Mouse (Mus musculus): Measurements from ENCODE around the gene Nt5dc2. TPM values are rescaled to one million over a fixed set of nuclear protein-coding genes. Genes with fewer than 3 reads are reported as not detected.

The Nt5dc2 gene
- polyA plus RNA-seq (2014; fragmentation: Nextera tagmentation; extraction: Ambion mirVana) = 401 and 406 TPM in 2 replicates

- H3K4me2 ChIP-seq = peak within 1 kb of the TSS; percentile 85
- no peaks in the 10 kb centered on the region for H3K9me3 ChIP-seq (ENCODE audit: control insufficient read depth, low read length)
- H3K36me3 ChIP-seq (ENCODE audit: control insufficient read depth, insufficient read depth, low read length) = peaks cover 23% of the 10 kb centered on the region
- H3K9ac ChIP-seq (ENCODE audit: low read depth, low read length) = peak within 1 kb of the TSS; percentile 85
- DNase-seq (ENCODE audit: low spot score) (peak; percentile 92), ATAC-seq (replicated peaks; ENCODE audit: low FRiP score) (peak; percentile 75)
- H3K27ac ChIP-seq (ENCODE audit: low read depth, low read length) = peak within 1 kb of the TSS; percentile 82
- H3K4me3 ChIP-seq (ENCODE audit: low read depth, low read length) = peak within 1 kb of the TSS; percentile 83
- no peaks in the 10 kb centered on the region for H3K27me3 ChIP-seq (replicated peaks; ENCODE audit: control insufficient read depth, insufficient read depth, low read length)
- 6% methylated on average over 51 of the region's 63 CpGs for WGBS
- peaks cover 42% of the 10 kb centered on the region for H3K4me1 ChIP-seq (replicated peaks; ENCODE audit: control insufficient read depth, insufficient read depth, low read length)
Observed at GRCm38 (mm10) chr14:31130236-31131220, at the start of gene Nt5dc2. Nt5dc2 (plus strand) TSS chr14:31131053.

DNA sequence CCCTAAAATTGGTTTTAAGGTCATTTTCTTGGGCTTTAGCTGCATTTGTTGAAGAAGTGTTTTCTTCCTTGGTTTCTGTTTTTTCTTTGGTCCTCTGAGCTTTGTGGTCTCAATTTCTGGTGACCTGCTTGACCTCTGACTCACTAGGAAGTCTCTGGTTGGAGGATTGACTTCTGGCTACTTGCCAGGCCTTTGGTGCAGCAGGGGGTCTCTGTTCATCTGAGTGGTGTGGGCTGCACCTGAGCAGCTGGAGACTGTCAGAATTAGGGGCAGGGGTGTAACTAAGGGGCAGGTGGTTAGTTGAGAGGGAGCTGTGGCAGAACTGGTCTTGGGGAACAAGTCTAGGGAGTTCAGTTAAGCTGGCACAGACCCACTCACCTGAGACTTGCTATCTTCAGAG is 49.7 kb upstream of the Nt5dc2 start:
- DNase-seq (ENCODE audit: low spot score) (no peak), ATAC-seq (replicated peaks; ENCODE audit: low FRiP score) (no peak)
- no peaks in the 10 kb centered on the region for H3K9me3 ChIP-seq (ENCODE audit: control insufficient read depth, low read length)
- H3K4me1 ChIP-seq (replicated peaks; ENCODE audit: control insufficient read depth, insufficient read depth, low read length) = 0 out of 2 replicates have a peak, but pooled peaks cover 2% of the 10 kb centered on the region
- no peak overlapping the region for H3K27ac ChIP-seq (ENCODE audit: low read depth, low read length)
- peaks cover 33% of the 10 kb centered on the region for H3K36me3 ChIP-seq (ENCODE audit: control insufficient read depth, insufficient read depth, low read length)
- H3K9ac ChIP-seq (ENCODE audit: low read depth, low read length) = no peak overlapping the region
- H3K4me2 ChIP-seq = no peak overlapping the region
- no peaks in the 10 kb centered on the region for H3K27me3 ChIP-seq (replicated peaks; ENCODE audit: control insufficient read depth, insufficient read depth, low read length)
- H3K4me3 ChIP-seq (ENCODE audit: low read depth, low read length) = no peak overlapping the region

DNA sequence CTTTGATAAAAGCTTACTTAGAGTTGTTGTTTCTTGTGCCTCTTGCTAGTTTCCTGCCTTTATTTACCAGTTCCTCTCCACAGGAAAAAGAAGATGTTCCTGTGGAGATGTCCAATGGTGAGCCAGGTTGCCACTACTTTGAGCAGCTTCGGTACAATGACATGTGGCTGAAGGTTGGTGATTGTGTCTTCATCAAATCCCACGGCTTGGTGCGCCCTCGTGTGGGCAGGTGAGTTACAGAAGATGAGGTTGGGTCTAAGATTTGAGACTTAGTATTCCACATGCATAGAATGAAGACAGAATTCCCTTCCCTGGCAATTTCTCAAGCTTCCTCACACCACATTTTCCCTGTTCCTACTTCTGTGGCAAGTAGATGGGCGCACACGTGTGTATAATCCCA is 43.4 kb upstream of the Nt5dc2 start:
- Histone ChIP-seq H3K4me2 (no peak overlapping the region), H3K27ac (ENCODE audit: low read depth, low read length) (no peak overlapping the region), H3K36me3 (ENCODE audit: control insufficient read depth, insufficient read depth, low read length) (peaks cover 23% of the 10 kb centered on the region), H3K4me3 (ENCODE audit: low read depth, low read length) (no peak overlapping the region), H3K4me1 (replicated peaks; ENCODE audit: control insufficient read depth, insufficient read depth, low read length) (no peaks in the 10 kb centered on the region), H3K27me3 (replicated peaks; ENCODE audit: control insufficient read depth, insufficient read depth, low read length) (no peaks in the 10 kb centered on the region), H3K9ac (ENCODE audit: low read depth, low read length) (no peak overlapping the region), H3K9me3 (ENCODE audit: control insufficient read depth, low read length) (no peaks in the 10 kb centered on the region)
- DNase-seq (ENCODE audit: low spot score) (no peak), ATAC-seq (replicated peaks; ENCODE audit: low FRiP score) (no peak)
- 84% methylated on average over 6 of the region's 6 CpGs for WGBS

- Histone ChIP-seq H3K27ac (ENCODE audit: low read depth, low read length) (no peak overlapping the region), H3K4me1 (replicated peaks; ENCODE audit: control insufficient read depth, insufficient read depth, low read length) (no peaks in the 10 kb centered on the region), H3K9me3 (ENCODE audit: control insufficient read depth, low read length) (no peaks in the 10 kb centered on the region), H3K36me3 (ENCODE audit: control insufficient read depth, insufficient read depth, low read length) (peaks cover 22% of the 10 kb centered on the region), H3K27me3 (replicated peaks; ENCODE audit: control insufficient read depth, insufficient read depth, low read length) (no peaks in the 10 kb centered on the region), H3K4me2 (no peak overlapping the region), H3K9ac (ENCODE audit: low read depth, low read length) (no peak overlapping the region), H3K4me3 (ENCODE audit: low read depth, low read length) (no peak overlapping the region)
- WGBS = 97% methylated on average over 2 of the region's 2 CpGs
- no peak for ATAC-seq (replicated peaks; ENCODE audit: low FRiP score)
- DNase-seq (ENCODE audit: low spot score) = no peak
Observed at GRCm38 (mm10) chr14:31088515-31088914, 42.3 kb upstream of the Nt5dc2 start.

GRCm38 (mm10) chr14:31089918-31090317 is 40.9 kb upstream of the Nt5dc2 start:
- Histone ChIP-seq H3K27ac (ENCODE audit: low read depth, low read length) (no peak overlapping the region), H3K9me3 (ENCODE audit: control insufficient read depth, low read length) (no peaks in the 10 kb centered on the region), H3K27me3 (replicated peaks; ENCODE audit: control insufficient read depth, insufficient read depth, low read length) (no peaks in the 10 kb centered on the region), H3K4me3 (ENCODE audit: low read depth, low read length) (no peak overlapping the region), H3K4me1 (replicated peaks; ENCODE audit: control insufficient read depth, insufficient read depth, low read length) (no peaks in the 10 kb centered on the region), H3K9ac (ENCODE audit: low read depth, low read length) (no peak overlapping the region), H3K36me3 (ENCODE audit: control insufficient read depth, insufficient read depth, low read length) (peaks cover 19% of the 10 kb centered on the region), H3K4me2 (no peak overlapping the region)
- DNase-seq (ENCODE audit: low spot score) = no peak
- no peak for ATAC-seq (replicated peaks; ENCODE audit: low FRiP score)
- WGBS = 88% methylated on average over 1 of the region's 1 CpGs

- DNase-seq (ENCODE audit: low spot score) = no peak
- Histone ChIP-seq H3K36me3 (ENCODE audit: control insufficient read depth, insufficient read depth, low read length) (peaks cover 16% of the 10 kb centered on the region), H3K4me3 (ENCODE audit: low read depth, low read length) (no peak overlapping the region)
Observed at GRCm38 (mm10) chr14:31105156-31105555, 25.7 kb upstream of the Nt5dc2 start.

DNA sequence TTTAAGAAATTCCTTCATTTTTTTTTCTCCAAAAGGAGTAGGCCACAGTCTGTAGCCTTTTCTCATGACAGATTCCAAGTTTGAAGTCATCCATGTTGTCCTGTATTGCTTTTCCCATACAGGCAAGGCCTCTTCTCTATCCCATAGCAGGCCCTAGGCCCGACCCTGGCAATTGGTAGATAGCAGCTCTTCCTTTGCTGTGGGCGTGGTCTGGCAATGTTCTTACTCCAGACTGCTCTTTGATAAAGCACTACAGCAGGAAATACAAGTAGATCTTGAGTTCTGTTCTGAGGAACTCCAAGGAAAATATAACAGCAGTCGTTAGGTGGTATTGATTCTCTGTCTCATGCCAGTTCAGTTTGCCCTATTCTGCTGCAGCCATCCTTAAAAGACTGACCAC is 20.2 kb upstream of the Nt5dc2 start:
- Histone ChIP-seq H3K4me3 (ENCODE audit: low read depth, low read length) (no peak overlapping the region), H3K9ac (ENCODE audit: low read depth, low read length) (no peak overlapping the region), H3K27me3 (replicated peaks; ENCODE audit: control insufficient read depth, insufficient read depth, low read length) (no peaks in the 10 kb centered on the region), H3K27ac (ENCODE audit: low read depth, low read length) (no peak overlapping the region), H3K9me3 (ENCODE audit: control insufficient read depth, low read length) (no peaks in the 10 kb centered on the region), H3K36me3 (ENCODE audit: control insufficient read depth, insufficient read depth, low read length) (peaks cover 16% of the 10 kb centered on the region), H3K4me2 (no peak overlapping the region), H3K4me1 (replicated peaks; ENCODE audit: control insufficient read depth, insufficient read depth, low read length) (peaks cover 4% of the 10 kb centered on the region)
- no peak for DNase-seq (ENCODE audit: low spot score)
- peak; percentile 92 for ATAC-seq (replicated peaks; ENCODE audit: low FRiP score)
- WGBS = 49% methylated on average over 3 of the region's 3 CpGs

More at GRCm38 (mm10) chr14:31105156-31105555, 25.7 kb upstream of the Nt5dc2 start:
- Histone ChIP-seq H3K9me3 (ENCODE audit: control insufficient read depth, low read length) (no peaks in the 10 kb centered on the region), H3K4me1 (replicated peaks; ENCODE audit: control insufficient read depth, insufficient read depth, low read length) (peaks cover under 1% of the 10 kb centered on the region), H3K27ac (ENCODE audit: low read depth, low read length) (no peak overlapping the region), H3K4me2 (no peak overlapping the region), H3K9ac (ENCODE audit: low read depth, low read length) (no peak overlapping the region), H3K27me3 (replicated peaks; ENCODE audit: control insufficient read depth, insufficient read depth, low read length) (no peaks in the 10 kb centered on the region)
- ATAC-seq (replicated peaks; ENCODE audit: low FRiP score) = no peak
- WGBS = 90% methylated on average over 2 of the region's 2 CpGs

DNA sequence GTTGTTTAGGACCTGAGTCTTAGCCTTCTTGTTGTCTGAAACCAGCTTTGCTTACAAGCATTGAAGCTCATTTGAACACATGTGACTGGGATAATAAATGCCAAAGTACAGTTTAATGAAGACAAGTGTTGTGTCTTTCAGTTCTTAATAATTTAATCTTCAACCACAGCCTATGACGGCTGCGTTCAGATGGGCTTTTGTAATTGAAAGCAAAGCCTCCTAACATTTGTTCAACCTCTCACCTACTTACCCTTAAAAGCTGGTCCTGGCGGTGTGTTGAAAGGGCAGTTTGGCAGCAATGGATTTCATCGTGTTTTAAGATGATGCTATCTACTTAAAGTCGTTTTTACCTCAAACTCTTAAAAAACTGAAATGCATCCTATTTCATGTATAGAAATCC is 18.7 kb upstream of the Nt5dc2 start:
- Histone ChIP-seq H3K9ac (ENCODE audit: low read depth, low read length) (no peak overlapping the region), H3K27ac (ENCODE audit: low read depth, low read length) (no peak overlapping the region), H3K27me3 (replicated peaks; ENCODE audit: control insufficient read depth, insufficient read depth, low read length) (no peaks in the 10 kb centered on the region), H3K4me2 (no peak overlapping the region), H3K4me3 (ENCODE audit: low read depth, low read length) (no peak overlapping the region), H3K36me3 (ENCODE audit: control insufficient read depth, insufficient read depth, low read length) (peaks cover 13% of the 10 kb centered on the region), H3K9me3 (ENCODE audit: control insufficient read depth, low read length) (no peaks in the 10 kb centered on the region), H3K4me1 (replicated peaks; ENCODE audit: control insufficient read depth, insufficient read depth, low read length) (peaks cover 4% of the 10 kb centered on the region)
- DNase-seq (ENCODE audit: low spot score) (no peak), ATAC-seq (replicated peaks; ENCODE audit: low FRiP score) (no peak)
- WGBS = 86% methylated on average over 5 of the region's 5 CpGs

DNA sequence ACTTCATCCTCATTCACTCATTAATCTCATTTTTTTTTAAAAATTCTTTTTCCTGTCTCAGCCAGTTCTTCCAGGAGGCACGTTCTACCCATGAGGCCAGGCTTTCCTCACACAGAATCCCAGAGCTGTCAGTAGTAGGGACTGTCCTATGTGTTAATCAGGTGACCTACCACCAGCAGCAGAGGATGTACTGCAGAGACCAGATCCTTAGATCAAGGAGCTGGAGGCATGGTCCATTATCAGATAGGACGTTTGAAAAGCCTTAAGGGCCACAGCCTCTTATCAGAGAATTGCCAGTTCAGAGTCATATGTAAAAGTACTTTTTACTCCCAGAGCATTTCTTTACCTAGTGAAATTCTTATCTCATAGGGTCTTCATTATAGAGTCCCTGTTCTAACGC is 16.8 kb upstream of the Nt5dc2 start:
- DNase-seq (ENCODE audit: low spot score) (no peak), ATAC-seq (replicated peaks; ENCODE audit: low FRiP score) (0 out of 2 replicates have a peak, but pooled peaks have one; percentile 42)
- Histone ChIP-seq H3K27me3 (replicated peaks; ENCODE audit: control insufficient read depth, insufficient read depth, low read length) (no peaks in the 10 kb centered on the region), H3K9me3 (ENCODE audit: control insufficient read depth, low read length) (no peaks in the 10 kb centered on the region), H3K4me2 (no peak overlapping the region), H3K36me3 (ENCODE audit: control insufficient read depth, insufficient read depth, low read length) (peaks cover 13% of the 10 kb centered on the region), H3K27ac (ENCODE audit: low read depth, low read length) (no peak overlapping the region), H3K4me3 (ENCODE audit: low read depth, low read length) (no peak overlapping the region), H3K4me1 (replicated peaks; ENCODE audit: control insufficient read depth, insufficient read depth, low read length) (peaks cover 4% of the 10 kb centered on the region), H3K9ac (ENCODE audit: low read depth, low read length) (no peak overlapping the region)
- 54% methylated on average over 3 of the region's 3 CpGs for WGBS

Data from liver, embryonic 11.5 days (tissue).